Mouse (Mus musculus) limb, embryonic 11.5 days (tissue): ENCODE measurements at regions not wholly inside any gene's neighbourhood (a gene's known extent, or its start where the extent isn't known, plus 50 kb on each side); places are given as distances from the start of the nearest gene placed in this dataset.

Experiments
- ATAC-seq: fragments of 200-750 bp; cut with Nextera tagmentation; 2 replicates; pipeline ENCODE4 v1.8.0; 2017; ENCODE audit warnings: low read depth; ENCODE audit not compliant: insufficient number of reproducible peaks, low FRiP score, low TSS enrichment
- DNase-seq: peaks from one replicate; pipeline ENCODE4 v3.0.0-alpha.2; 2015; ENCODE audit warnings: low spot score
- H3K27ac ChIP-seq: fragments of 300-500 bp; sonication (generic); replicated peaks from 2 replicates; pipeline ENCODE4 v1.5.1; 2014; ENCODE audit warnings: low read depth, mild to moderate bottlenecking, low read length
- H3K27me3 ChIP-seq: fragments of 300-500 bp; sonication (generic); 2 replicates; pipeline ENCODE4 v1.6.1; 2014; ENCODE audit warnings: mild to moderate bottlenecking, low read length, mixed read lengths; ENCODE audit not compliant: control insufficient read depth, insufficient read depth
- H3K36me3 ChIP-seq: fragments of 300-500 bp; sonication (generic); 2 replicates; pipeline ENCODE4 v1.6.1; 2014; ENCODE audit warnings: mild to moderate bottlenecking, low read length, moderate library complexity, mixed read lengths; ENCODE audit not compliant: control insufficient read depth, insufficient read depth
- H3K4me1 ChIP-seq: fragments of 300-500 bp; sonication (generic); 2 replicates; pipeline ENCODE4 v1.6.1; 2014; ENCODE audit warnings: low read length, mixed read lengths; ENCODE audit not compliant: control insufficient read depth, insufficient read depth
- H3K4me2 ChIP-seq: fragments of 300-500 bp; sonication (generic); 2 replicates; pipeline ENCODE4 v1.6.1; 2014; ENCODE audit warnings: low read depth, mild to moderate bottlenecking, moderate library complexity; ENCODE audit not compliant: severe bottlenecking
- H3K4me3 ChIP-seq: fragments of 300-500 bp; sonication (generic); 2 replicates; pipeline ENCODE4 v1.5.1; 2014; ENCODE audit warnings: low read depth, low read length
- H3K9ac ChIP-seq: fragments of 300-500 bp; sonication (generic); 2 replicates; pipeline ENCODE4 v1.6.1; 2014; ENCODE audit warnings: mild to moderate bottlenecking, low read length
- H3K9me3 ChIP-seq: fragments of 300-500 bp; sonication (generic); 2 replicates; pipeline ENCODE4 v1.6.1; 2016; ENCODE audit warnings: low read length; ENCODE audit not compliant: control insufficient read depth
- WGBS: fragments of 180-500 bp; shearing (Covaris S2); extraction: QIAGEN DNeasy Blood & Tissue Kit; methylation state at CpG from one replicate; pipeline ENCODE4 v1.1.7; 2014; 5-methylcytosine and 5-hydroxymethylcytosine counted together

DNA sequence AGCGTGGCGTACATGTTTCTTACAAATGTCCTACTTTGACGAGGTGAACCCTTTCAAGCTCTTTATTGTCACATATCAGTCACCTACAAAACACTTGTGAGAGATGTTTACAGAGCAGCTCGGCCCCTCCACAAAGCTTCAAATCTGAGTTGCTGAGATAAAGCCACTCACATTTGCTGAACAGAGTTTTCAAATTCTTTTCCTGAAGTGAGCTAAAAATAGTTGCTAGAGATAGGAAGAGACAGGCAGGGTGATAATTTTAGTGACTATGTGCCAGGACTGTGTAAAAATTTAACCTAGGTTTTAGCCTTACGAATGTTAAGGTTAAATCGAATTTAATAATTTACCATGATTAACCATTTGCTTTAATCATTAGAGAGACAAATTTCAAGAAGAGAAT lies 52.3 kb upstream of the Gm47985 start:
- Histone ChIP-seq H3K4me2 (no peak overlapping the region), H3K4me3 (no peak overlapping the region), H3K9ac (no peak overlapping the region), H3K9me3 (no peaks in the 10 kb centered on the region), H3K36me3 (no peaks in the 10 kb centered on the region), H3K27me3 (no peaks in the 10 kb centered on the region), H3K4me1 (no peaks in the 10 kb centered on the region), H3K27ac (no peak overlapping the region)
- WGBS: 75% methylated on average over 6 of the region's 6 CpGs
- no peak for DNase-seq
- no peak for ATAC-seq

GRCm38 (mm10) chr1:151130845-151131626 lies 51.3 kb upstream of the Gm47985 start:
- no peaks in the 10 kb centered on the region for H3K9me3 ChIP-seq
- H3K36me3 ChIP-seq: no peaks in the 10 kb centered on the region
- no peak overlapping the region for H3K4me2 ChIP-seq
- H3K9ac ChIP-seq: no peak overlapping the region
- WGBS: 89% methylated on average over 5 of the region's 5 CpGs
- H3K27ac ChIP-seq: no peak overlapping the region
- H3K27me3 ChIP-seq: no peaks in the 10 kb centered on the region
- DNase-seq (no peak), ATAC-seq (no peak)
- H3K4me1 ChIP-seq: no peaks in the 10 kb centered on the region
- no peak overlapping the region for H3K4me3 ChIP-seq

GRCm38 (mm10) chr1:151131627-151132284 lies 50.6 kb upstream of the Gm47985 start:
- Histone ChIP-seq H3K4me1 (no peaks in the 10 kb centered on the region), H3K4me3 (no peak overlapping the region), H3K4me2 (no peak overlapping the region), H3K9me3 (no peaks in the 10 kb centered on the region), H3K27me3 (no peaks in the 10 kb centered on the region), H3K9ac (no peak overlapping the region), H3K27ac (no peak overlapping the region), H3K36me3 (no peaks in the 10 kb centered on the region)
- no peak for DNase-seq
- no peak for ATAC-seq
- 81% methylated on average over 4 of the region's 4 CpGs for WGBS
